Mouse (Mus musculus): Measurements from ENCODE around the gene Nfasc. TPM values are rescaled to one million over a fixed set of nuclear protein-coding genes. Genes with fewer than 3 reads are reported as not detected.

Nfasc gene
- total RNA-seq, 2 experiments from 2014 or later: 3.4 to 5.2 TPM

DNA sequence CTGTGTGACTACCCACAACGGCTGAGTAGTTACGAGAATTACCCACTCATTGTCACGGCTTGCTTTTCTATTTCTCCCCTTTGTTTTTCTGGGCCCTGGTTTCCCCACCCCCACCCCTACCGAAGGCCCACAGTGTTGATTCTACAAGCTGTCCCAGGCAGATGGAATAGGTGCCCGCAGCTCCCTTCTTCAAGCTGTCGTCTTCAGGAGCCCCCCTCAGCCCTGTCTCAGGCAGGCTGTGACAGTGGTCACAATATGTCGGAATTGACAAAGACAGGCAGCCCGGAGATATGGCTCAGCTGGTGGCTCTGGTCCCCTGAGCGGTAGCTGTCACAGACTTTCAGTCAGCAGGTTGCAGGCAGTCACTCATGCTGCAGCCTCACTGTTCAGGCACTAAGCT, 90.9 kb downstream of the Nfasc start:
- no peak for DNase-seq (ENCODE audit: low spot score in 2 of 2)

DNA sequence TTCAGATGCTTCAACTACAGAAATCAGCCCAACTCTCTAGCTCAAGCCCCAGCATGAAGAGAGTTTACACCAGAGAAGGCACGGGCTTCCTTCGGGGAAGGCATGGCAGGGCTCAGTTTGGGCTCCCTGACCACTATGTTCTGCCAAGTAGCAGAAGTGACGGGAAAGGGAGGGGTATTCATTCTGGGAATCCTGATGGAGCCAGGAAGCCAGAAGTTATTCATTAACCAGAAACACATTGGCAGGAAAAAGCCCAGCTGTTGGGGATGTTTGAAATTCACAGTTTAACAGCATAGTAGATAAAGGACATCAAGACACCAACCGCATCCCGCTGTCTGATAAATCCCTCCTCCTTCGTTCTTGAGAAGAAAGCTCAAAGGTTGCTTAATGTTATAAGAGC, 93.6 kb downstream of the Nfasc start:
- DNase-seq (ENCODE audit: low spot score in 2 of 2): no peak

DNA sequence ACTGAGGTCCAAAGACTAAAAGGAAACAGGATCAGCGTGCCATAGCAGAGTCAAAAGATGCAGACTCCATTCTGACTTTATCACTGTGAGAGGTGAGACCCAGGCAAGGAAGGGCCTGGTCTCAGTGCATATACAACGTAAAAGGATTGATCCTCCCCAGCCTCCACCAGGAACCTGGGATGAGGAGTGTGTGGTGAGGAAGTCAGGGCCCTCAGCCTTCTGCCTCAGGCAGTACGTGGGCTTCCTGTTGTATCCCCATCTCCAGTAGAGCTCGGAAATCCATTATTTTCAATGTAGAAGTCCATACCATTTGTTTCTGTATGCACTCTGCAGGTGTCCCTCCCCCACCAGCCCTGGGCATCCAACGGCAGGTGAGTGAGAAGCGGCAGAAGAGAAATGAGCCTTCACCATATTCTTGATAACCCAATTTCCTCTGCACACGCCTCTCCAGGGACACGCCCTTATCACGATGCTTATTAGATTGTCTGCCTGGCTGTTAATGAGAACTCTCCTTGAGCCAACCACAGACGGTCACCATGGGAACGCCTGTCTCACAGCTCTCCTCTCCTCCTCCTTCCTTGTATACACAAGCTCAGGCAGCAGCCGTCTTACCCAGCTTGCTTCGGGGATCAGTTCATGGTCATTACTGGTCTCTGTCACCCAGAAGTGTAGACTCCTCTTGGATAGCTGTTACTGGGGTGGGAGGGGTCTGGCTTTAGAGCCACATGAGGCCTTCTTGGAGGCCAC, 100.4 kb downstream of the Nfasc start:
- DNase-seq (ENCODE audit: low spot score in 2 of 2): no peak

DNA sequence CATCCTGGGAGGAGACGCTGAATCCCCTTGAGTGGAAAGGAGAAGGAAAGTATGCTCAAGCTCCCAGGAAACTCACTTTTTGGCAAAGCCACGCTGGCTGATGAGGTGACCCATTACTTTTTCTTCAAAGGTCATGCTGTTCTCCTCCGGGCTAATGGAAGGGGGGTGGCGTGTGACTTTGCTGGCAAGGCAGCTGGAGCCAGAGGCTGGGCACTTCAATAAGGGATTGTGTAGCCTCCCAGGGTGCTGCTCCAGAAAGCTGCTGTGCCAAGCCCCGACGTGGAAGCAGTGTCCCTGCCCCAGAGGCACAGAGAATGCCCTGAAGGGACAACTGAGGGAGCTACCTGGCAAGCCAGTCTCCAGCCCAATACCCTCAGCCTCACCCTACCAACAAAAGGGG, 101.3 kb downstream of the Nfasc start:
- no peak for DNase-seq (ENCODE audit: low spot score in 2 of 2)

DNA sequence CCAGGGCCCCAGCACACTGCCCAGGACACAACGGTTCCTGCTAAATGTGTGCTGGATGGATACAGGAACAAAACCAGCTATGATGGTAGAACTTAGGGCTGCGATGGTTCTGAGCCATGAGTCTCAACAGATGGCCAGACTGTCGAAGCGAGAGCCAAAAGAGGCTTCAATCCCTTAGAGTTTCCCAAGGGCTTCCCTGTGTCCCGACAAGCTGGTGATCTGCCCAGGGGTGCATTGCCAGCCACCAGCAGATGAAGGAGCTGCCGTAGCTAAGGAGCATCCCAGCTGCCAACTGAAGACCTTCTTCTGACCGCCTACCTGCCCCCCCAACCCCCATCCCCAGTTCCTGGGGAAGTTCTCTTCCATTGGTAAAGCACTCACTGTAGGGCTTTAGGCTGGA, 104.3 kb downstream of the Nfasc start:
- DNase-seq (ENCODE audit: low spot score in 2 of 2): no peak

DNA sequence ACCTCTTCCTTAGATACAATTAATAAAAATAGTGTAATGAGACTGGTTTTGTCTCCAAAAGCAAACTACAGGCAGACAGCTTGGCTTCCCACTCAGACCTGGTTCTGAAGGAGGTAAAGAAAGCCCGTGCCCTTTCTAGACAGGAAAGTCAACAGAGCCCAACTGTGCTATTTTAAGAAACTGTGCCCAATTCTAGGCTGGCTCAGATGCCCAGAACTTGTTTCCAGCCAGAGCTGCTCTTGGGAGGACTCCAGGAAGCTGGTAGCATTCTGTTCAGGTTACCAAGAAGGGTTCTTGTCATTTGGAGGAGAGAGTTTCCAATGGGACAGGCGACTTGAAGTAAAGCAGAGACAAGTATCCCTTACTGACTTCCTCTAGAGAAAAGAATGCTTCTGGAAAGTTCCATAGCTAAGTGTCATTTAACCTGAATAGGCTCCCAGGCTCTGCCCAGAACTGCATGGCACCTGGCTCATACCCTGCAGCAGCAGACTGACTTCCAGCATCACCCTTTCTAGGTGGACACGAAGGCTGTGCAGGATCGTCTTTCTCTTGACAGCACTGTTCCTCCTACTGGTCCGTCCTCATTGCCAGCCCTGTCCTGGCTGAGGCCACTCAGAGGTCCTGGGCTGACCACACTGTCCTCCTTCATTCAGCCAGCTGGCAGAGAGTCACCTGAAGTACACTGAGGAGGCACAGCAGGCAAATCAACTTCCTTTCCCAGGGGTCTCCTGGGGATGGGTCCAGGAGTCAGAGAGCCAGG, 111.8 kb downstream of the Nfasc start:
- no peak for DNase-seq (ENCODE audit: low spot score in 2 of 2)

DNA sequence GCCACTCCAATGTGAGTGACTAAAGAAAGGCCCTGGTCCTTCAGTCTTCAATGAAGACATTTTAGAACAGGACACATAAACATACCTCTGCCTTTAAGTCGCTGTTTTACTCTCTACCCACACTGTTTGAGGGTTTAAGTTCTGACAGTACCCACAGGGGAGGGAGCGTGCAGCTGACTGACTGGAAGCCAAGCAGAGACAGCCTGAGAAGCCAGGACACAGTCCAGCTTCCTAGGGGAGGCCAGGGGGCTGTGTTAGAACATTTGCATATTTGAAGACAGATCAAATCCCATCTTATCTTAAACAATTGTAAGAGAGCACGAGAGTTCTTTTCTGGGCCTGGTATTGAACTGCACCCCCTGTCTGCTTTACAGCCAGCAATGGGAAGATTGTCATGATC, 113.0 kb downstream of the Nfasc start:
- DNase-seq (ENCODE audit: low spot score in 2 of 2): no peak

DNA sequence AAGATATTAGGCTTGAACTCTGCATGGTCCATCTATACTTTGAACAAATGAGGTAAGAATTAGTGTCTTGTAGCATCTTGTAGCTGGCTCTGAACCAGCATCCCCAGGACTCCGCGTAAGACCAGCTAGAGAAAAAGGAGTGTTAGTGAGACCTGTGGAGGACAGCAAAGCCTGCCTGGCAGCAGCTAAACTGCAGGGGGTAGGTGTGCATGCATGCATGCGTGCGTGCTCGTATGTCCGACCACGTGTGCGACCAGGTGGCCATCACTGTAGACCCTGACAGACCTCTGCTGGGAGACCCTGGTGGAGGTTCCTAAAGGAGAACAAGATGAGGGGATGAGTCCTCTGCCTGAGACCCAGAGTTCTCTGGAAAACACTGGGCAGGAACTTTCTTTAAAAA, 113.4 kb downstream of the Nfasc start:
- no peak for DNase-seq (ENCODE audit: low spot score in 2 of 2)

DNA sequence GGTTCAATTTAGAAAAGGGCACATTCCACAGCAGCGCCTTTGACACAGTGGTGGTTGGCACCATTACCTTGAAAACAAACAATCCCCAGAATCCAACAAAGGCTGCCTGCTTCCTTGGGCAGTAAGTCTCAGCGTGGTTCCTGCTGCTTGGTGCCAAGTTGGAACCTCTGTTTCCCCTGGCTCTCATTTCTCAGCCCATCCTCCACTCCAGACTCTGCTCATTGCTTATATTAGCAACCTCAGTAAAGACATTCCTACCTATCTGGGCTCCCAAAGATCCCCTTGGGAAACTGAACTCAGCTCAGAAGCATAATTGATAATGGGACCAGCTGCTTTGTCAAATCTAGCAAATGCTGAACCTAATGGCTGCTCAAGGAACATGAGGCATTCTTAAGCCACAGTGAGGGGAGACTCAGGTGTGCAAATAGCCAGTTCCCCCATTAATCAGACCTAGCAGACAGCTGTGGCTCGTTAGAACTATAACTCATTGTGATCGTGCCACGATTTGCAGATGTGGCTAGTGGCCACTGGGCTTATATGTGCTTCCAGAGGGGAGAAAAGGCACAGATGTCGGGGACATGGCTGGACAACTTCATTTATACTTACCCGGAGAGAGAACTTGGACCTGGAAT, 115.4 kb downstream of the Nfasc start:
- DNase-seq (ENCODE audit: low spot score in 2 of 2): no peak

DNA sequence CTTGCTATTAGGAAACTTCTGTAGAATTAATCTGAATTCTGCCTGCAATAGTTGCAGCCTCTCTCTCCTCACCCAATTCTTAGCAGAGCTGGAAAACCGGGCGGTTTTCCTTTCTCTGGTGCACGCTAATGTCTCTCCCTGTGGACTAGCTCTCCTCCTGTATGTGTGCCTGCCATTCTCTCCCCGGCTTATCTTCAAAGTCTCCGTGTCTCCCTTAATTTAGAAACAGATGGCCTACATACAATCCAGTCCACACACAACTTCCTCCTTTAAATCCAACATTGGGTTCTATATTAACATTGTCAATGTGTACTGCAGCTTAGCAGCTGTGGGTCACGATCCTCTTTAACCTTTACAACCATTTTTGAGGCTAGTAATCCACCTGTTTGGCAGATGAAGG, 116.6 kb downstream of the Nfasc start:
- no peak for DNase-seq (ENCODE audit: low spot score in 2 of 2)

DNA sequence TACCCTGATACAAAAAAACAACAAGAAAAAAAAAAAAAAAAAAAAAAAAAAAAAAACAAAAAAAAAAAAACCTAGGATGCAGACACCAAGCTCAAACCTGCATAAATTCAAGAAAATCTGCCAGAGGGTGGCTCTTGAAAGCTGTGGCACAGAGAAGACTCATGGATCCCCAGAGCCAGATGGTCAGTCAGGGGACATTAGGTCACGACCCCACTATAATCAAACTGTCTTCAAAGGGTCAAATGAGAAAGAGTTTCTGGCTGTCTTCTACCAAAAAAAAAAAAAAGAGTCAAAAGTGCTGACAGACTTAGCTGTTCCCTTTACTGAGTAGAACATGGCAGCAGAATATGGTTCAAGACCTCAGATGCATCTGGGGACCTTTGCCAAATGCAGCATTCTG, 117.1 kb downstream of the Nfasc start:
- DNase-seq (ENCODE audit: low spot score in 2 of 2): no peak

DNA sequence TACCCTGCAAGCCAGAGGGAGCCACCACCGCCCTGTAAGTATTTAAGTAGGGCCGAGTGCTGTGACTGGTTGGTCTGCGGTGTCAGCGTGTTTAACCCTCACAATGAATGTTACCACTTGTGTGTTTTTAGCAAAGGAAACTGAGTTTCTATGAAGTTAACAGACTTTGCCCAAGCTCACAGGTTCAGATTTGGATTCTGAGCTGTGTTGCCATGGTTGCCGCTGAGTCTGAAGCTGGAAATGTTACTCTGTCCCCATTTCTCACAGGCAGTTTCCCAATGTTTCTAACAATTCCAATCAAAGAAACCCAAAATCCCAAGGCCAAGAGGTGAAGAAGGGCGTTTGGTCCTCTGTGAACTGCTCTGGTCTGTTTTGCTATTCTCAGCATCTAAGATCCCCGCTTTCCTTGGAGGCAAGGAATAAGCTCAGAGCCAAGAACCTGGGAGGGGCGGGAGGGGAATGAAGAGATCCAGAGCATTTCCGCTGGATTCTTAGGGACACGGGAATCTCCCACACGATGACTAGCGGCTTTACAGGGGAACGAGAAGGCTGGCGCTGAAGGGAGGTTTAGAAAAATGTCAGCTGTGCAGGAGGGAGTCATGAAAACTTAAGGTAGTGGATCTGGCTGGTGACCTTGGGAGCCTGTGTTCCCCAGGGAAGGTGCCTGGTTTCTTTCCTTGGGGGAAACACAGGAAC, 117.8 kb downstream of the Nfasc start:
- no peak for DNase-seq (ENCODE audit: low spot score in 2 of 2)

DNA sequence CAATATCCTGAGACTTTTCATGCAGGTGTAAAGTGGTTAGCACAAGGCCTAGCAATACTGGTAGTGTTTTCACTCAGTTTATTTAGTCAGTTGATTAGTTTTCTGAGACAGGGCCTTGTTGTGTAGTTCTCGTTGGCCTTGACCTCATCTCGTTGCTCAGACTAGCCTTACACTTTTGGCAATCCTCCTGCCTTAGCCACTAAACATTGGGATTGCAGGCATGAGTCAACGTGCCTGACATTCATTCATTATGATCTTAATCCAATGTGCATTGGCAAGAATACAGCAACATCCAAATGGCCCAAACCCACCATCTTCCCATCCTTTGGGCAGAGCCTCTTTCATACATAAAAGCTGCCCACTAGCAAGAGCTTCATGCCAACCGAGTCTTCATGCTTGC, 129.5 kb downstream of the Nfasc start:
- no peak for DNase-seq (ENCODE audit: low spot score in 2 of 2)

DNA sequence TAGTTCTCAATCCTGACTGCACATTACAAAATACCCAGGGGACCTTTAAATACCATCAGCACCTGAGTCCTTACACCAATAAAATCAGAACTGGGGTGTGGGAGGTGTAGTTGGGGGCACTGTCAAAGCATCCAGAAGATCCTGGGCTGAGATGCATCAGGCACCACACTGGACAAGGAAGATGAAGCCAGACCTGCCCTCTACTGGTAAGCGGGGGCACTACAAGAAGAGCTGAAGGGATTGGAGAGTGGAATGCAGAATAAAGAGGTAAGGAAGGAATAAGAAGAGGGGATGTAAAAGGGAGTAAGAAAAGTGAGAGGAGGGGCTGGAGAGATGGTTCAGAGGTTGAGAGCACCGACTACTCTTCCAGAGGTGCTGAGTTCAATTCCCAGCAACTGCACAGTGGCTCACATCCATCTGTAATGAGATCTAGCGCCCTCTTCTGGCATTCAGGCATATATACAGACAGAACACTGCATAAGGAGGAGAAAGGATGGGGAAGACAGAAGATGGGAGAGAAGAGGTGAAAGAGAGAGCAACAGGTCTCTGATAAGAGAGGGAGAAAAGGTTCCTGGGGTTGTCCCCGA, 132.5 kb downstream of the Nfasc start:
- DNase-seq (ENCODE audit: low spot score in 2 of 2): peak; percentile 49 to 50

DNA sequence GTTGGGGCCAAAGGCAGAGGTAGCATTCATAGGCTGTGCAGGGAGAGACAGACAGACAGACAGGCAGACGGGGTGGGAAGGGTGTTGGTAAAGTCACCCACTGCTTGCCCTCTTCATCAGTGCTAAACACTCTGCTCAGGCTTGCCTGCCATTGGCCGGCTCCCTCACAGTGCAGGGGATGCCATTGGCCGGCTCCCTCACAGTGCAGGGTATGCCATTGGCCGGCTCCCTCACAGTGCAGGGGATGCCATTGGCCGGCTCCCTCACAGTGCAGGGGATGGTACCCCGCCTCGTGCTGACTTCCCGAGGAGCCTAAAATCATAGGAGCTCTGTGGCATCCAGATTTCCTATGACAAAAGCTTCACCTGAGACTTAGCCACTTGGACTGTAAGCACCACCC, 139.4 kb downstream of the Nfasc start:
- no peak for DNase-seq (ENCODE audit: low spot score in 2 of 2)

DNA sequence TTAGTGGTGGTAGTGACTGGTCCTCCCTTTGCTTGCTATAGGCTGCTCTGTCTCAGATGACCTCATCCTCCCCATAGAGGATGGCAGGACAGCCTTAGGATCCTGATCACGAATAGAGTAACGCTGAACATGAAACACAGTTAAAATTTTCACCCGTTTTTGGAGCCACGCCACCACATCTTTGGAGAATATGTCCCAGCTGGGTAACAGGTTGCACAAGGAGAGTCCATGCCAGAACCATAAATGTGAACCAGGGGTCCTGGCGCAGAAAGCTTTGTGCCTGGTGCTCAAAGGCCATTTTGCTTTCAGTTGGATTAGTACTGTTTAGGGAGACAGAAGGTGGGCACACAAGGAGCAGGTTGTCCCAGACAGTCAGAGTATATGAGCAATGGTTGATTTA, 143.6 kb downstream of the Nfasc start:
- DNase-seq (ENCODE audit: low spot score in 2 of 2): no peak

DNA sequence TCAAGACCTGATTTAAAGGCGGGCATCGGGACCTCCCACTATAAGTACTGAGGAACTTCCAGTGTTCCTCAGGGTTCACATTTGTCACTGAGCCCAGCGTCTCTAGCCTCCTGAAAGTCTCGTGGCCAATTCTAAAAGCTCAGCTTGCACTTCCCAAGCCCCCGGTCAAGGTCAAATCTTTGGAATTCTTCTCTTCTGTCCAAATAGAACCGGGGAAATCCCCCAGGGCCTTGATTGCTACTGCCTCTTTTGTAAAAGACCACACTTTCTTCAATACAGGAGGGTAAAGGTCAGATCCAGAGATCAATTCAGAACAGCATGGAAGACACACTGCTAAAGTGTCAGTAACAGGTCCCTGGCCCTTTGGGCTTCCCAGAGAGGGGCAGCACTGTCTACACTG, 145.9 kb downstream of the Nfasc start:
- no peak for DNase-seq (ENCODE audit: low spot score in 2 of 2)

DNA sequence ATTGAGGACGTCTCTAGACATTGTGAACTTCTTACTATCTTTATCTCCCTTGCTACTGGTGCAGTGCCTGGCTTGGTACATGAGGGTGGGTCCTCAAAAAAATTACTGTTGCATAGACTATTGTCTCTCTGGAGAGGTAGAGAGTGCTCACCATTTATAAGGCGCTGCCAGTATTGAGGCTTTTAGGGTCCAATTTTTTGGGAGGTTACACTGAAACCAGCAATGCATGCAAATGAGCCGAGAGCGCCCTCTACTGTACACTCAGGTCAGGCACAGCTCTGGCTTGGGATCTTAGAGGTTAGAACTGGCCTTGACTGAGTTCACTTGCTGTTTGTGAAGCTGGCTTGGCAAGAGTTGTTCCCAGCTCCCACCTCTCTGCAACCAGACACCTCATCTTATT, 147.0 kb downstream of the Nfasc start:
- peak; percentile 63 to 69 for DNase-seq (ENCODE audit: low spot score in 2 of 2)

DNA sequence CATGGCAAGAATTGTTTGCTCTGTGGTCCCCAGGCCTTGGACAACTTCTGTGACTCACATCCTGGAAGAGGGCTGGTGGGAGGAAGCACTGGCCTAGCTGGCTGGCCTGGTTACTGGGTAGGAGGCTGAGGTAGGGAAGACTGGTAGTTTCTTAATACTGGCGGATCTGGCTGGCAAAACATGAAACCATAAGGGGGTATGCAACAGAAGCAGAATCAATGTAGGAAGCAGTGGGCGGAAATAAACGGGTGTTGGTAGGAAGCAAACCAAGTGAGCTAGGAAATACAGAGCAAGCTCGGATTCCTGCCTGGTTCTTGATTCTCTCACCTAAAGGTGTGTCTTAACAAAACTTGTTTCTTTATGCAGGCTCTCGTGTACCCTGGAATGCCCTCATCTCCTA, 149.5 kb downstream of the Nfasc start:
- DNase-seq (ENCODE audit: low spot score in 2 of 2): no peak

DNA sequence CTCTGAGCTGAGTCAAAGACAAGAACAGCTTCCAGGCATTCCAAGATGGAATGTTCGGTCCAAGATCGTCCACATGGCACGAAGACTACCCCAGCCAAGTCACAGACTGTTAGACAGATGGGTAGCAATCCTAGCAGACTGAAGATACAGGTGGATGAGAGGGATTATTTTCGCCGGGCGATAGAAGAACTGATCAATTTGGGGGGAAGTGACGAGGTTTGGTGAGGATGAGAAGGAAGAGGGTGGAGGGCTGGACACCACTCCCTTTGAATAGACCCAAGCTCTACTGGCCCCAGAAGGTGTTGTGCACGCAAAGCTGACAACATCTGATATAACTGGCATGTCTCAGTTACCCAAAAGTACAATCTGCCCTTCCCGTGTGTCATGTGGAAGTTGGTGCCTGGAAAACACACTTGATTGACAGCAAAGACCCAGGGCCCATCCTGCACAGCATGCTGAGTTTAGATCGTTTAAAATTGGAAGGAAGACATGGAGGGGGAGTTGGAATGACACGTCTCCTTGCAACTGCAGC, 150.1 kb downstream of the Nfasc start:
- no peak for DNase-seq (ENCODE audit: low spot score in 2 of 2)

DNA sequence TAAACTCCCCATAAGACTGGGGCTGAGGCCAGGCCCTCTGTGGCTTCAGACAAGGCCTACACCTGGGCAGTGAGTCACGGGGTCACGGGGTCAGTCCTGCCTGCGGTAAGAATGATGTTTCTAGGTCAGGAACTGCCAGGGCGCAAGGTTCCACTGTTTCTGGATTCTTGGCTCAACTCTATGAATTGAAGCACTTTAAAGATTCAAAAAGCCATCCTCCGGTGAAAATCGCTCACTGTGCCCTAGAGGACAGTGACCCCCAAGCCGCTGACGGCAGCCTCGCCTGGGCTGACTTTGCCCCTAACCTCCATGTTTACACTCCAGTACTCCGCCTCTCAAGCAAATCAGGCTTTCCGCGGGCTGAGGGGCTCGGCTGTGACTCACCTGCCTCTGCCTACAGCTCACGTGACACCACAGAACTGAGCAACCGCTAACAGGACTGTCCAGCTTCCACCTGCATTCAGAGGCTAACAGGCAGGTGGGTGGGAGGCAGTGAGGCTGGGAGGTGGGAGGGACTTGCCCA, 154.9 kb downstream of the Nfasc start:
- no peak for DNase-seq (ENCODE audit: low spot score in 2 of 2)
